Mouse (Mus musculus): ENCODE results near the gene Mrpl46.

DNA sequence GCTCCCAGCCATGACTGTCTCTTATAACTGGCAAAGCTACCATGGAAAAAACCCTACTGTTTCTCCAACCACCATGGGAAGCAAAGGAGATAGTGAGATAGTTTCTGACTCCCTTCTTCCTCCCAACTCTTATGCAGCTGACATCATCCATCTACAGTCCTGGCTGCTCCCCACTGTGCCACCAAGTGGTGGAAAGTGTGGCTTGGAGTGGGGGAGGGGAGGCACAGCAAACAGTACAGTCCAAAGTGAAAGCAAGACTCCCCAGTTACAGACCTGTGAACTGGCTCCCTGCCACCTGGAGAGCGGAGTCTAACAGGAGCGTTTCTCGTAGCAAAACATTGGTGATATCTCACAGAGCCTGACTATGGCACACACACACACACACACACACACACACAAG lies 20.5 kb upstream of the Mrpl46 start:
- TF ChIP-seq POLR2A (IDR thresholded peaks at IDR 0.05; ENCODE audit: extremely low read depth, insufficient read depth, low read length), result no peak
- TF ChIP-seq CTCF (IDR thresholded peaks at IDR 0.05; ENCODE audit: extremely low read depth, insufficient read depth, low read length), result no peak

Measured in cortical plate, adult 2 months (tissue).